Mouse (Mus musculus): ENCODE measurements around the gene Rnf186. TPM values are rescaled to one million over a fixed set of nuclear protein-coding genes. Genes with fewer than 3 reads are reported as not detected.
A peak's percentile ranks its signal among the peaks of the same experiment; 100 is the strongest.

Gene Rnf186
- total RNA-seq, 2 experiments from 2014 or later = not detected

DNA sequence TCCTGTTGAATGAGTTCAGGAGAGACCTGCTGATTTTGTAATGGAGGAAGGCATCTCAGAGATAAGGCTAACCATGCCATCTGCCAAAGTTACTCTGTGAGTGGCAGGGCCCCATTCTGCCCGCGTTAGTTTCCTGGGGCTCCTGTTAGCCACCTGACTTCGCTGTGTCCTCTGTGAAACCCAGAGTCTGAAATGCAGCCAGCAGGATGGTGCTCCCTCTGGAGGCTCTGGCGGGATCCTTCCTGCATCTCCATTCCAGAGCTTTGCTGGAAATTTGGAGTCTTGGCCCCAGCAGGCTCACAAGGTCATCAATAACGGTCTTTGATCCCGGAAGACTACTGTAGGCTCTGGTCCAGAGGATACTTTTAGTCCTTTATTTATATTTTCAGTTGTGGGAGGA is 34.5 kb downstream of the Rnf186 start:
- peak; percentile 28 for DNase-seq
- intact Hi-C loops (cut with DNase I; ENCODE audit: low total_unique reads) = no loop called here

DNA sequence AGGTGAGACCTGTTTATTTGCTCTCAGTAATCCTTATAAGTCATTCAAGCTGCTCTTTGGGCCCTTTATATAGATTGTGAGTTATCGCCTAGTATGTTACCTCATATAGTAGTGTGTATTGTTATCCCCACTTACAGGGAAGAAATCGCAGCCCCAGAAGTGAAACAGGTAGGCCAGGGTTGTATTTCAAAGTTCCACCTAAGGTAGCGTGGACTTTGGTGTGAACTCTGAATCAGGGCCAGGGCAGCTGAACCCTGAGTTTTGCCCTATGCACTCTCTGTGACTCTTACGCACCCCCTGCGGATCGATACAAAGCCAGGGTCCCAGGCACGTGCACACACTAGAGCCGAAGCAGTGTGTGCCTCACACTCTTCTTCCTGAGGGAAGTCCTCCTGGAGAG is 37.2 kb downstream of the Rnf186 start:
- DNase-seq = no peak
- intact Hi-C loops (cut with DNase I; ENCODE audit: low total_unique reads) = no loop called here

DNA sequence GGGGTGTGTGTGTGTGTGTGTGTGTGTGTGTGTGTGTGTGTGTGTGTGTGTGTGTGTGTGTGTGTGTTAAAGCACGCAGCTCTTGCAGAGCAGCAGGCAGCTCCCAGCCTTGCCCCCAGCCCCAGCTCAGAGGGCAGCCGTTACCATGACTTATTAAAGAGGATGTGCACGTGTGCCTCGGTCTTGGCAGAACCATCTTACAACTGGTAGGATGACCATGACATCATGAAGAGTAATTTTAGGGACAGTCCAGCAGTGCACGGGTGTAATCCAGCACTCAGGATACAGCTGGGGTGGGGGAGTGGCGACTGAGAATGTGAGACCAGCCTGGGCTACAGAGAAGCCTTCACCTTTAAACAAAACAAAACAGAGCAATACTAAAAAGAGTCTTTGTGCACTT is 38.3 kb downstream of the Rnf186 start:
- DNase-seq = no peak
- intact Hi-C loops (cut with DNase I; ENCODE audit: low total_unique reads) = no loop called here

DNA sequence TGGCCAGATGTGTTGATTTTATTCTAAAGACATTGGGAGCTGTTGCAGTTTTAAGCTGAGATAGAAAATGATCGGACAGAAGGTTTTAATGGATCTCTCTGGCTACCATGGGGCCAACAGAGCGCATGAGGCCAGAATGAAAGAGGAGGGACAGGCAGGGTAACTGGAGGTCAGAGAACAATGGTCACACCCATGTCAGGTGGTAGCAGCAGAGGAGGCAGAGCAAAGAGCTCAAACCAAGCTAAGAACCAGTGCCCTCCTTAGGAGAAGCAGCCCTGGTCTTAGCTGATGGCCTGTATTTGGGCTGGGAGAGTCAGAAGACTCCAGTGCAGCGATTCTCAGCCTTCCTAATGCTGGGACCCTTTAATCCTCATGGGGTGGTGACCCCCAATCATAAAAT is 40.4 kb downstream of the Rnf186 start:
- DNase-seq = no peak
- intact Hi-C loops (cut with DNase I; ENCODE audit: low total_unique reads) = no loop called here

DNA sequence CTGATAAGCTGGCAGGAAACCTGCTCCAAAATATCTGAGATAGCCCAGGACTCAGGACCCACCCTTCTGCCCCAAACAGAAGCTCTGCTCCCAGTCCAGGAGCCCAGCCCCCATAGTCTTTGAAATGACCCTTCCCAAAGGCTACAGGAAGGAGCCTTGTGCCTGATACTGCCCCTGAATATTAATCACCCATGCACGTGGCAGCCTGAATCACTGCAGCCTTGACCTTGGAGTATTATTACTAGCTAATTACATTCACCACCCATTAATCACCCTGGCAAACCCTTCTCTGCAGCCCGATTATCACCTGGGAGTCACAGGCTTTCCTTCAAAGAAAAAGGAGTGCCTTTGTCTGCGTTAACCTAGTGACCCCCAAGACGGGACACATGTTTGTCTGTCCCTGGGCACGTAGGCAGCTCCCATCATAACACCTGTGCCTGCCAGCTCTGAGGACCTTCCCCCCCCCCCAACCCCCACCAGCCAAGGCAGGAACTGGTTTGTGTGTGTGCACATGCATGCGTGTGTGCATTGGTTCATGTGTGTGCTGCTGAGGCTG is 41.1 kb downstream of the Rnf186 start:
- intact Hi-C loops (cut with DNase I; ENCODE audit: low total_unique reads) = no loop called here
- no peak for DNase-seq

DNA sequence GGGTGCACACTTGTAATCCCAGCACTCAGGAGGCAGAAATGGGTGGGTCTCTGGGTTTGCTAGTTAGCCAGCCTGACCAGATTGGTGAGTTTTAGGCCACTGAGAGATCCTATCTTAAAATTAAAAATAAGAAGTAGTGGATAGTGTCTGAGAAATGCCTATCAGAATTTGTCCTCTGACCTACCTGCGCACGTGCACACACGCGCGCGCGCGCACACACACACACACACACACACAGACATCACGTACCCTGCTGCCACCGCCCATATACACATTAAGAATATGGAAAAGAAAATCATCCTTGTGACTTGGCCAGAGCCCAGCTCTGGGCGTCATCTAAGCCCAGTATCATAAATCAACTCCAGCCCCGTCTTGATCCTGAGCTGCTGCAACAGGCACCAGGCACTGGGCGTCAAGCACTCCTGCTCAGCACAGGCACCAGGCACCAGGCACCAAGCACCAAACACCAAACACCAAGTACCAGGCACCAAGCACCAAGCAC is 44.3 kb downstream of the Rnf186 start:
- DNase-seq = no peak
- intact Hi-C loops (cut with DNase I; ENCODE audit: low total_unique reads) = no loop called here

DNA sequence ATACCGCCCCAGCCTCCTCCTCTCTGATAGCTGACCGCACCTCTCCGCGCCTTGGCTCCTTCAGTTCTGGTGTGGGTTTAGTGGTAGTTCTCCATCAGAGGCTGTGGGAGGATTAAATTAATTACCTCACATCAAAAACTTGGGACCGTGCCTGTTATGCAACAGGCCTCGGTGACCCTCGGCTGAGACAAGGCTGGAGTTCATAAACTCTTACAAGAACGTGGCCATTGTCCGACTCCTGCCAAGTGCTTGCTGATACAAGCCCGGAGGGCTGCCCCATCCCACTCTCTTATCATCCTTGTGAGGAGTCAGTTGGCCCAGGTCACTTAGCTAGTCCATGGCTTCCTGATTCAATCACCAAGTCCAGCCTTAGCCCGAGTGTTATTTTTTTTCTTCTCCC is 46.4 kb downstream of the Rnf186 start:
- intact Hi-C loops (cut with DNase I; ENCODE audit: low total_unique reads) = no loop called here
- DNase-seq = no peak

DNA sequence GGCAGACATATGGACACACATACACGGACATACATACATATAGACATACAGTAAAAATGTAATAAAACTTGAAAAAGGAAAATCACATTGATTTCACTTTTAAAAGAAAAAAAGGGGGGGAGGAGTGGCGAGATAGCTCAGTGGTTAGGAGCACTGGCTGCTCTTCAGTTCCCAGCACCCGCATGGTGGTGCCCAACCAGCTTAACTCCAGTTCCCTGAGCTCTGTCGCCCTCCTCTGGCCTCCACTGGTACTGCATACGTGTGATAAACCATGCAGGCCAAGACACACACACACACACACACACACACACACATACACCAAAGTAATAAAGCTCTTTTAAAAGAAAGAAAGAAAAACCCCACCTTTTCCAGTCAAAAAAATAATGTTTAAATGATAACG is 47.9 kb downstream of the Rnf186 start:
- intact Hi-C loops (cut with DNase I; ENCODE audit: low total_unique reads) = no loop called here
- DNase-seq = no peak

Other genes with a start within 250 kb of the Rnf186 start
- gene Pla2g2c, start 242.3 kb upstream of the Rnf186 start, total RNA-seq (2021) = not detected
- gene Ubxn10, start 229.9 kb upstream of the Rnf186 start, total RNA-seq (2021) = under 1 TPM; 0.16 to 0.29 TPM
- not detected for gene Pla2g2f, start 209.5 kb upstream of the Rnf186 start, total RNA-seq (2021)
- gene Pla2g2d, start 191.4 kb upstream of the Rnf186 start, total RNA-seq (2021) = not detected
- gene Pla2g5, start 103.6 kb upstream of the Rnf186 start, total RNA-seq (2021) = 1 to 10 TPM in 1 of 2 experiments, under 1 TPM in 1; 0.95 to 1.8 TPM
- gene Gm13030, start 93.1 kb upstream of the Rnf186 start, total RNA-seq (2021) = not detected
- gene Pla2g2e, start 89.2 kb upstream of the Rnf186 start, total RNA-seq (2021) = not detected
- 1 to 10 TPM; 7.3 to 8.9 TPM for gene Otud3, start 53.2 kb upstream of the Rnf186 start, total RNA-seq (2021)
- 1 to 10 TPM; 3.4 to 3.5 TPM for gene Tmco4, start 5.8 kb downstream of the Rnf186 start, total RNA-seq (2021)
- gene Htr6, start 108.5 kb downstream of the Rnf186 start, total RNA-seq (2021) = not detected
- 10 to 100 TPM; 32.2 to 39.6 TPM for gene Nbl1, start 125.9 kb downstream of the Rnf186 start, total RNA-seq (2021)
- gene Minos1, start 164.0 kb downstream of the Rnf186 start, total RNA-seq (2021) = 100 to 1,000 TPM; 434 to 465 TPM
- 100 to 1,000 TPM; 590 to 617 TPM for gene Capzb, start 225.8 kb downstream of the Rnf186 start, total RNA-seq (2021)